Mouse (Mus musculus) myocyte (in vitro differentiated cells): ENCODE data around the gene Ercc1. TPM values are rescaled to one million over a fixed set of nuclear protein-coding genes. Genes with fewer than 3 reads are reported as not detected.

ENCODE experiments used
- H3K27me3 ChIP-seq: one replicate; pipeline ENCODE4 v1.6.1; 2011; ENCODE audit not compliant: control insufficient read depth, insufficient read depth, insufficient read length
- H3K36me3 ChIP-seq: one replicate; pipeline ENCODE4 v1.6.1; 2011; ENCODE audit not compliant: control insufficient read depth, insufficient read depth
- H3K4me2 ChIP-seq: one replicate; pipeline ENCODE4 v1.6.1; 2011; ENCODE audit warnings: low read depth, control low read depth
- H3K4me3 ChIP-seq: one replicate; pipeline ENCODE4 v1.5.1; 2011; ENCODE audit warnings: mild to moderate bottlenecking, control low read depth, moderate library complexity
- H3K79me2 ChIP-seq: one replicate; pipeline ENCODE4 v1.6.1; 2011; ENCODE audit not compliant: control insufficient read depth, insufficient read depth
- H3ac ChIP-seq: one replicate; pipeline ENCODE4 v1.6.1; 2011; ENCODE audit not compliant: control insufficient read depth, insufficient read length
- CEBPB ChIP-seq: IDR thresholded peaks from 2 replicates; pipeline ENCODE4 v1.6.1; 2011; ENCODE audit warnings: mild to moderate bottlenecking, moderate library complexity; ENCODE audit not compliant: poor library complexity, insufficient read depth, severe bottlenecking
- E2F4 ChIP-seq: IDR thresholded peaks from one replicate; pipeline ENCODE4 v1.6.1; 2011; ENCODE audit warnings: mild to moderate bottlenecking, control low read depth, moderate library complexity; ENCODE audit not compliant: insufficient read depth
- MAX ChIP-seq: IDR thresholded peaks from one replicate; pipeline ENCODE4 v1.6.1; 2011; ENCODE audit warnings: low read depth, mild to moderate bottlenecking, control low read depth
- MYOD1 ChIP-seq, 3 experiments: IDR thresholded peaks; one replicate each; pipeline ENCODE4 v1.6.1; 2011; ENCODE audit warnings: control low read depth in 2 of 3, low read depth in 2 of 3, mild to moderate bottlenecking in 2 of 3, moderate library complexity in 1 of 3; ENCODE audit not compliant: insufficient read length in 2 of 3, control insufficient read depth in 1 of 3
- MYOG ChIP-seq, 3 experiments: IDR thresholded peaks; one replicate each; pipeline ENCODE4 v1.6.1; 2011; ENCODE audit warnings: control low read depth in 2 of 3, low read depth in 2 of 3, mild to moderate bottlenecking in 2 of 3; ENCODE audit not compliant: insufficient read length in 2 of 3, control insufficient read depth in 1 of 3, insufficient read depth in 1 of 3
- POLR2A ChIP-seq: IDR thresholded peaks from one replicate; pipeline ENCODE4 v1.6.1; 2011; ENCODE audit warnings: low read depth, mild to moderate bottlenecking, control low read depth, moderate library complexity; ENCODE audit not compliant: insufficient read length
- POLR2AphosphoS2 ChIP-seq: IDR thresholded peaks from one replicate; pipeline ENCODE4 v1.6.1; 2011; ENCODE audit warnings: low read depth, control low read depth; ENCODE audit not compliant: insufficient read length
- REST ChIP-seq: IDR thresholded peaks from one replicate; pipeline ENCODE4 v1.6.1; 2011; ENCODE audit warnings: mild to moderate bottlenecking, control low read depth, moderate library complexity; ENCODE audit not compliant: insufficient read depth, insufficient read length
- SRF ChIP-seq: IDR thresholded peaks from one replicate; pipeline ENCODE4 v1.6.1; 2011; ENCODE audit warnings: low read depth; ENCODE audit not compliant: control insufficient read depth, insufficient read length
- TCF12 ChIP-seq: IDR thresholded peaks from one replicate; pipeline ENCODE4 v1.6.1; 2011; ENCODE audit warnings: mild to moderate bottlenecking, control low read depth; ENCODE audit not compliant: poor library complexity, insufficient read depth, severe bottlenecking
- TCF3 ChIP-seq: IDR thresholded peaks from one replicate; pipeline ENCODE4 v1.6.1; 2011; ENCODE audit warnings: low read depth, control low read depth; ENCODE audit not compliant: insufficient read length
- USF1 ChIP-seq: IDR thresholded peaks from one replicate; pipeline ENCODE4 v1.6.1; 2011; ENCODE audit warnings: low read depth, mild to moderate bottlenecking, control low read depth, moderate library complexity
- polyA plus RNA-seq: library from polyadenylated mRNA; unstranded; fragments of >200 nt; fragmentation: generic; extraction: Trizol; gene quantifications from one replicate; pipeline ENCODE4 v1.2.1, GENCODE M21; 2012; ENCODE audit warnings: missing spikeins

The Ercc1 gene
- polyA plus RNA-seq = 83.1 TPM

GRCm38 (mm10) chr7:19344237-19344847 is at the start of gene Ercc1:
Gene Ercc1, plus strand, starts transcription at chr7:19344778.
- TF ChIP-seq CEBPB = no peak
- TF ChIP-seq MYOG (IDR thresholded peaks at IDR 0.05; ENCODE audit: control insufficient read depth in 1 of 3, insufficient read depth in 1 of 3, insufficient read length in 2 of 3, low read depth in 2 of 3) = peak in 1 of 3 experiments; percentile 41
- TF ChIP-seq SRF = no peak
- TF ChIP-seq E2F4 = no peak
- no peak for TF ChIP-seq USF1
- no peak for TF ChIP-seq TCF3
- TF ChIP-seq MYOD1 (IDR thresholded peaks at IDR 0.05; ENCODE audit: control insufficient read depth in 1 of 3, insufficient read length in 2 of 3, low read depth in 2 of 3) = peak in 2 of 3 experiments; percentile 83 to 86
- TF ChIP-seq TCF12 = no peak
- TF ChIP-seq MAX = no peak
- no peaks in the 10 kb centered on the region for H3K79me2 ChIP-seq
- no peak within 1 kb of the TSS for H3ac ChIP-seq
- H3K36me3 ChIP-seq = peaks cover 6% of the 10 kb centered on the region
- H3K4me2 ChIP-seq = peak within 1 kb of the TSS; percentile 77
- H3K27me3 ChIP-seq = no peaks in the 10 kb centered on the region
- H3K4me3 ChIP-seq = peak within 1 kb of the TSS; percentile 73

- Histone ChIP-seq H3K27me3 (no peaks in the 10 kb centered on the region), H3K79me2 (no peaks in the 10 kb centered on the region), H3ac (no peak overlapping the region), H3K4me2 (no peak overlapping the region), H3K36me3 (peaks cover 4% of the 10 kb centered on the region), H3K4me3 (no peak overlapping the region)
- TF ChIP-seq MYOD1 (IDR thresholded peaks at IDR 0.05; ENCODE audit: control insufficient read depth in 1 of 3, insufficient read length in 2 of 3, low read depth in 2 of 3) (no peak), POLR2AphosphoS2 (no peak), POLR2A (no peak), TCF12 (no peak), SRF (no peak), E2F4 (no peak), USF1 (no peak), REST (no peak), MYOG (IDR thresholded peaks at IDR 0.05; ENCODE audit: control insufficient read depth in 1 of 3, insufficient read depth in 1 of 3, insufficient read length in 2 of 3, low read depth in 2 of 3) (no peak), MAX (no peak), TCF3 (no peak), CEBPB (no peak)
These were observed 48.9 kb upstream of the Ercc1 start for GRCm38 (mm10) chr7:19295503-19296185.

- Histone ChIP-seq H3K27me3 (no peaks in the 10 kb centered on the region), H3K36me3 (peaks cover 4% of the 10 kb centered on the region), H3ac (no peak overlapping the region), H3K4me2 (no peak overlapping the region), H3K4me3 (no peak overlapping the region), H3K79me2 (no peaks in the 10 kb centered on the region)
- TF ChIP-seq MYOG (IDR thresholded peaks at IDR 0.05; ENCODE audit: control insufficient read depth in 1 of 3, insufficient read depth in 1 of 3, insufficient read length in 2 of 3, low read depth in 2 of 3) (no peak), POLR2A (no peak), REST (no peak), MYOD1 (IDR thresholded peaks at IDR 0.05; ENCODE audit: control insufficient read depth in 1 of 3, insufficient read length in 2 of 3, low read depth in 2 of 3) (no peak)
These were observed 47.5 kb upstream of the Ercc1 start for GRCm38 (mm10) chr7:19297034-19297433.

- H3K27me3 ChIP-seq = no peaks in the 10 kb centered on the region
- no peaks in the 10 kb centered on the region for H3K79me2 ChIP-seq
- no peak overlapping the region for H3K4me2 ChIP-seq
- peaks cover 4% of the 10 kb centered on the region for H3K36me3 ChIP-seq
- no peak for TF ChIP-seq TCF3
- TF ChIP-seq MYOD1 (IDR thresholded peaks at IDR 0.05; ENCODE audit: control insufficient read depth in 1 of 3, insufficient read length in 2 of 3, low read depth in 2 of 3) = no peak
- no peak for TF ChIP-seq SRF
- no peak for TF ChIP-seq TCF12
- TF ChIP-seq REST = no peak
- no peak for TF ChIP-seq MAX
- TF ChIP-seq POLR2A = no peak
- no peak for TF ChIP-seq USF1
- no peak for TF ChIP-seq E2F4
- no peak for TF ChIP-seq POLR2AphosphoS2
- no peak for TF ChIP-seq CEBPB
- no peak for TF ChIP-seq MYOG (IDR thresholded peaks at IDR 0.05; ENCODE audit: control insufficient read depth in 1 of 3, insufficient read depth in 1 of 3, insufficient read length in 2 of 3, low read depth in 2 of 3)
- no peak overlapping the region for H3ac ChIP-seq
- no peak overlapping the region for H3K4me3 ChIP-seq
These were observed 46.8 kb upstream of the Ercc1 start for GRCm38 (mm10) chr7:19297794-19298193.

GRCm38 (mm10) chr7:19299194-19299593 is 45.4 kb upstream of the Ercc1 start:
- H3K79me2 ChIP-seq = no peaks in the 10 kb centered on the region

More at GRCm38 (mm10) chr7:19299194-19299593, 45.4 kb upstream of the Ercc1 start:
- Histone ChIP-seq H3K27me3 (no peaks in the 10 kb centered on the region), H3K36me3 (no peaks in the 10 kb centered on the region), H3K4me2 (no peak overlapping the region), H3K4me3 (no peak overlapping the region), H3ac (no peak overlapping the region)
- TF ChIP-seq MYOD1 (IDR thresholded peaks at IDR 0.05; ENCODE audit: control insufficient read depth in 1 of 3, insufficient read length in 2 of 3, low read depth in 2 of 3) = no peak
- no peak for TF ChIP-seq MAX
- TF ChIP-seq POLR2A = no peak
- no peak for TF ChIP-seq E2F4
- no peak for TF ChIP-seq MYOG (IDR thresholded peaks at IDR 0.05; ENCODE audit: control insufficient read depth in 1 of 3, insufficient read depth in 1 of 3, insufficient read length in 2 of 3, low read depth in 2 of 3)
- no peak for TF ChIP-seq SRF
- no peak for TF ChIP-seq USF1
- no peak for TF ChIP-seq REST
- no peak for TF ChIP-seq TCF12
- TF ChIP-seq CEBPB = no peak
- no peak for TF ChIP-seq TCF3
- TF ChIP-seq POLR2AphosphoS2 = no peak
